Mouse (Mus musculus) hindbrain, embryonic 12.5 days (tissue): ENCODE data around the gene Kptn. TPM values are rescaled to one million over a fixed set of nuclear protein-coding genes. Genes with fewer than 3 reads are reported as not detected.
A peak's percentile ranks its signal among the peaks of the same experiment; 100 is the strongest.

Experiments
- ATAC-seq: fragments of 200-750 bp; cut with Nextera tagmentation; 2 replicates; pipeline ENCODE4 v1.8.0; 2017; ENCODE audit warnings: moderate TSS enrichment; ENCODE audit not compliant: low FRiP score
- H3K27ac ChIP-seq: fragments of 300-500 bp; sonication (generic); 2 replicates; pipeline ENCODE4 v1.5.1; 2016; ENCODE audit warnings: mild to moderate bottlenecking
- H3K27me3 ChIP-seq: fragments of 300-500 bp; sonication (generic); 2 replicates; pipeline ENCODE4 v1.6.1; 2016; ENCODE audit warnings: mild to moderate bottlenecking
- H3K36me3 ChIP-seq: fragments of 300-500 bp; sonication (generic); 2 replicates; pipeline ENCODE4 v1.6.1; 2016; ENCODE audit warnings: mild to moderate bottlenecking
- H3K4me1 ChIP-seq: fragments of 300-500 bp; sonication (generic); 2 replicates; pipeline ENCODE4 v1.6.1; 2016
- H3K4me2 ChIP-seq: fragments of 300-500 bp; sonication (generic); replicated peaks from 2 replicates; pipeline ENCODE4 v1.6.1; 2016; ENCODE audit warnings: mild to moderate bottlenecking
- H3K4me3 ChIP-seq: fragments of 300-500 bp; sonication (generic); 2 replicates; pipeline ENCODE4 v1.5.1; 2016; ENCODE audit warnings: mild to moderate bottlenecking
- H3K9ac ChIP-seq: fragments of 300-500 bp; sonication (generic); 2 replicates; pipeline ENCODE4 v1.6.1; 2016; ENCODE audit warnings: mild to moderate bottlenecking, moderate library complexity
- H3K9me3 ChIP-seq: fragments of 300-500 bp; sonication (generic); replicated peaks from 2 replicates; pipeline ENCODE4 v1.6.1; 2016; ENCODE audit warnings: mild to moderate bottlenecking
- WGBS: fragments of 180-500 bp; shearing (Covaris S2); methylation state at CpG from one replicate; pipeline ENCODE4 v1.1.7; 2016; 5-methylcytosine and 5-hydroxymethylcytosine counted together
- polyA plus RNA-seq: library from polyadenylated mRNA; unstranded; fragments of >200 nt; fragmentation: Nextera tagmentation; extraction: Ambion mirVana; gene quantifications from 2 replicates; pipeline ENCODE4 v1.2.1, GENCODE M21; 2016

Kptn gene
- polyA plus RNA-seq, 1 experiment from 2014 or later, result 30.9 TPM

GRCm38 (mm10) chr7:16173146-16173545 lies 53.5 kb downstream of the Kptn start:
- peak overlapping the region; percentile 94 for H3K27ac ChIP-seq
- H3K9me3 ChIP-seq, result no peaks in the 10 kb centered on the region
- H3K4me3 ChIP-seq, result no peak overlapping the region
- H3K27me3 ChIP-seq, result peaks cover 2% of the 10 kb centered on the region; the same call in 1 of the 2 replicates
- peaks cover 10% of the 10 kb centered on the region for H3K36me3 ChIP-seq
- WGBS, result 31% methylated on average over 5 of the region's 5 CpGs
- H3K4me2 ChIP-seq, result peak overlapping the region; percentile 72
- no peak for ATAC-seq
- H3K4me1 ChIP-seq, result peaks cover 48% of the 10 kb centered on the region
- no peak overlapping the region for H3K9ac ChIP-seq

GRCm38 (mm10) chr7:16174597-16175541 lies 55.2 kb downstream of the Kptn start, which contains the start of gene Meis3:
Meis3 (plus strand) TSS chr7:16175090.
- peak; percentile 90 for ATAC-seq
- H3K27me3 ChIP-seq, result peaks cover 2% of the 10 kb centered on the region; the same call in 1 of the 2 replicates
- H3K9me3 ChIP-seq, result no peaks in the 10 kb centered on the region
- peak within 1 kb of the TSS; percentile 72 for H3K4me2 ChIP-seq
- under 1% methylated on average over 34 of the region's 42 CpGs for WGBS
- H3K4me1 ChIP-seq, result peaks cover 48% of the 10 kb centered on the region
- H3K36me3 ChIP-seq, result peaks cover 27% of the 10 kb centered on the region
- H3K4me3 ChIP-seq, result peak within 1 kb of the TSS; percentile 55
- H3K27ac ChIP-seq, result peak within 1 kb of the TSS; percentile 94
- H3K9ac ChIP-seq, result peak within 1 kb of the TSS; percentile 75

GRCm38 (mm10) chr7:16175542-16175931 lies 55.8 kb downstream of the Kptn start:
- Histone ChIP-seq H3K4me2 (peak overlapping the region; percentile 72), H3K9me3 (no peaks in the 10 kb centered on the region), H3K36me3 (peaks cover 34% of the 10 kb centered on the region), H3K27me3 (peaks cover 2% of the 10 kb centered on the region; the same call in 1 of the 2 replicates), H3K9ac (peak overlapping the region; percentile 75), H3K27ac (peak overlapping the region; percentile 94), H3K4me3 (peak overlapping the region; percentile 55), H3K4me1 (peaks cover 48% of the 10 kb centered on the region)
- ATAC-seq, result peak; percentile 9
- 0% methylated on average over 10 of the region's 10 CpGs for WGBS

Other genes with a start within 250 kb of the Kptn start
- gene Crx, start 239.9 kb upstream of the Kptn start, polyA plus RNA-seq, result not detected in 2 replicates
- not detected in 2 replicates for gene Crxos, start 237.3 kb upstream of the Kptn start, polyA plus RNA-seq
- gene Selenow, start 197.5 kb upstream of the Kptn start, polyA plus RNA-seq, result 1,041 and 1,118 TPM in 2 replicates
- gene Nop53, start 173.8 kb upstream of the Kptn start, polyA plus RNA-seq, result 157 and 167 TPM in 2 replicates
- 10.1 and 16.6 TPM in 2 replicates for gene Ehd2, start 152.3 kb upstream of the Kptn start, polyA plus RNA-seq
- gene Bicra, start 72.0 kb upstream of the Kptn start, polyA plus RNA-seq, result 10.3 and 10.7 TPM in 2 replicates
- 0.05 and 0.07 TPM in 2 replicates for gene Zfp541, start 58.1 kb upstream of the Kptn start, polyA plus RNA-seq
- 182 and 191 TPM in 2 replicates for gene Napa, start 21.4 kb upstream of the Kptn start, polyA plus RNA-seq
- 1.1 and 1.3 TPM in 2 replicates for gene Slc8a2, start 9.9 kb downstream of the Kptn start, polyA plus RNA-seq
- gene Meis3, start 55.2 kb downstream of the Kptn start, polyA plus RNA-seq, result 136 and 138 TPM in 2 replicates
- 16.9 and 19.2 TPM in 2 replicates for gene Dhx34, start 102.1 kb downstream of the Kptn start, polyA plus RNA-seq
- gene C5ar2, start 124.3 kb downstream of the Kptn start, polyA plus RNA-seq, result not detected in 2 replicates
- 0.79 and 2.0 TPM in 2 replicates for gene C5ar1, start 139.6 kb downstream of the Kptn start, polyA plus RNA-seq
- 23.3 and 25.4 TPM in 2 replicates for gene Inafm1, start 153.7 kb downstream of the Kptn start, polyA plus RNA-seq
- gene Ccdc9, start 166.9 kb downstream of the Kptn start, polyA plus RNA-seq, result 43.4 and 46.7 TPM in 2 replicates
- gene Bbc3, start 188.5 kb downstream of the Kptn start, polyA plus RNA-seq, result 20.0 and 21.1 TPM in 2 replicates